Comparison of ENCODE assay signal across 7 mouse cellular contexts in genomic region chr14:73509765-73510423, GRCm38 (mm10). TPM values are rescaled to one million over a fixed set of nuclear protein-coding genes. Genes with fewer than 3 reads are reported as not detected.
DNase-seq lines count a peak whose midpoint lies in the region; ATAC-seq and TF ChIP-seq lines count a peak whose summit lies in the region.

TSS of gene Med4 (plus strand) at chr14:73510025.

- under 1% methylated on average over 41 of the region's 41 CpGs for WGBS in embryonic facial prominence, embryonic 10.5 days
- WGBS in intestine, postnatal 0 days: under 1% methylated on average over 41 of the region's 41 CpGs
- WGBS in midbrain, embryonic 12.5 days: under 1% methylated on average over 41 of the region's 41 CpGs
- under 1% methylated on average over 41 of the region's 41 CpGs for WGBS in small intestine, adult 2 months

- H3K9ac ChIP-seq in intestine, postnatal 0 days (ENCODE audit: low read depth, low read length): peak within 1 kb of the TSS; percentile 83
- H3K9ac ChIP-seq in midbrain, embryonic 12.5 days (replicated peaks): peak within 1 kb of the TSS; percentile 91

- peak within 1 kb of the TSS; percentile 81 for H3K4me2 ChIP-seq in intestine, postnatal 0 days (replicated peaks; ENCODE audit: low read depth)
- peak within 1 kb of the TSS; percentile 81 for H3K4me2 ChIP-seq in midbrain, embryonic 12.5 days (replicated peaks)

- ATAC-seq in intestine, postnatal 0 days: peak; percentile 90
- peak; percentile 96 for ATAC-seq in midbrain, embryonic 12.5 days (ENCODE audit: low FRiP score, low read depth)

- peak; percentile 97 for DNase-seq in adrenal gland, postnatal 10 days
- peak; percentile 95 for DNase-seq in embryonic facial prominence, embryonic 10.5 days (ENCODE audit: low spot score)
- no peak for DNase-seq in gonadal fat pad, adult 2 months (ENCODE audit: low read depth)
- peak; percentile 96 for DNase-seq in left cerebral cortex, postnatal 4 days

- H3K9me3 ChIP-seq in embryonic facial prominence, embryonic 10.5 days: no peaks in the 10 kb centered on the region
- H3K9me3 ChIP-seq in intestine, postnatal 0 days (ENCODE audit: control insufficient read depth): no peaks in the 10 kb centered on the region
- no peaks in the 10 kb centered on the region for H3K9me3 ChIP-seq in midbrain, embryonic 12.5 days

- TF ChIP-seq CTCF in intestine, postnatal 0 days (IDR thresholded peaks at IDR 0.05; ENCODE audit: low read depth): peak; percentile 100
- TF ChIP-seq CTCF in small intestine, adult 2 months (IDR thresholded peaks at IDR 0.05; ENCODE audit: extremely low read depth, insufficient read length, insufficient replicate concordance, low read depth, low read length): peak; percentile 100

- H3K4me1 ChIP-seq in embryonic facial prominence, embryonic 10.5 days: peaks cover 9% of the 10 kb centered on the region
- H3K4me1 ChIP-seq in intestine, postnatal 0 days (replicated peaks; ENCODE audit: control insufficient read depth, insufficient read depth, low read length): no peaks in the 10 kb centered on the region
- peaks cover 13% of the 10 kb centered on the region for H3K4me1 ChIP-seq in midbrain, embryonic 12.5 days
- peaks cover 5% of the 10 kb centered on the region; the same call in 1 of the 2 replicates for H3K4me1 ChIP-seq in small intestine, adult 2 months (ENCODE audit: control insufficient read depth, insufficient read depth, insufficient read length, low read length)

- intact Hi-C loops in left cerebral cortex, postnatal 4 days (cut with DNase I): no loop called here

- peak within 1 kb of the TSS; percentile 73 for H3K4me3 ChIP-seq in embryonic facial prominence, embryonic 10.5 days
- H3K4me3 ChIP-seq in intestine, postnatal 0 days (ENCODE audit: low read depth, low read length): peak within 1 kb of the TSS; percentile 92
- H3K4me3 ChIP-seq in midbrain, embryonic 12.5 days: peak within 1 kb of the TSS; percentile 92
- H3K4me3 ChIP-seq in small intestine, adult 2 months (ENCODE audit: low read depth, low read length): peak within 1 kb of the TSS; percentile 86

- TF ChIP-seq POLR2A in small intestine, adult 2 months (IDR thresholded peaks at IDR 0.05; ENCODE audit: low read depth, low read length): peak; percentile 80

- peak within 1 kb of the TSS; percentile 89 for H3K27ac ChIP-seq in embryonic facial prominence, embryonic 10.5 days (replicated peaks)
- peak within 1 kb of the TSS; percentile 4; the same call in 1 of the 2 replicates for H3K27ac ChIP-seq in intestine, postnatal 0 days (ENCODE audit: low read depth, low read length)
- no peak within 1 kb of the TSS for H3K27ac ChIP-seq in midbrain, embryonic 12.5 days (replicated peaks)
- no peak within 1 kb of the TSS for H3K27ac ChIP-seq in small intestine, adult 2 months (ENCODE audit: insufficient read depth, low read depth, low read length)

- peaks cover 27% of the 10 kb centered on the region for H3K36me3 ChIP-seq in embryonic facial prominence, embryonic 10.5 days (replicated peaks)
- peaks cover 5% of the 10 kb centered on the region; the same call in 1 of the 2 replicates for H3K36me3 ChIP-seq in intestine, postnatal 0 days (ENCODE audit: control insufficient read depth, insufficient read depth)
- H3K36me3 ChIP-seq in midbrain, embryonic 12.5 days: peaks cover 20% of the 10 kb centered on the region
- H3K36me3 ChIP-seq in small intestine, adult 2 months (ENCODE audit: control insufficient read depth, insufficient read depth, low read length): peaks cover 6% of the 10 kb centered on the region; the same call in 1 of the 2 replicates

- no peaks in the 10 kb centered on the region for H3K27me3 ChIP-seq in embryonic facial prominence, embryonic 10.5 days (replicated peaks; ENCODE audit: low read depth, poor library complexity, severe bottlenecking)
- H3K27me3 ChIP-seq in intestine, postnatal 0 days (replicated peaks; ENCODE audit: control insufficient read depth, insufficient read depth, low read length): no peaks in the 10 kb centered on the region
- no peaks in the 10 kb centered on the region; the same call in 1 of the 2 replicates for H3K27me3 ChIP-seq in midbrain, embryonic 12.5 days
- H3K27me3 ChIP-seq in small intestine, adult 2 months (ENCODE audit: control insufficient read depth, insufficient read depth, low read length): no peaks in the 10 kb centered on the region

RNA-seq across cellular contexts. Expression of gene Med4, which starts in this region (rescaled TPM):
- 10 to 100 TPM; 25.1 to 32.8 TPM for total RNA-seq in adrenal gland, postnatal 10 days (2021)
- polyA plus RNA-seq in embryonic facial prominence, embryonic 10.5 days (2016; fragmentation: Nextera tagmentation; extraction: Ambion mirVana): 118 and 122 TPM in 2 replicates
- polyA plus RNA-seq in gonadal fat pad, adult 2 months (2012; rRNA removed): 19.9 and 20.1 TPM in 2 replicates
- 30.9 and 31.7 TPM in 2 replicates for polyA plus RNA-seq in intestine, postnatal 0 days (2015; fragmentation: Nextera tagmentation; extraction: Ambion mirVana)
- total RNA-seq in left cerebral cortex, postnatal 4 days (2021): 10 to 100 TPM; 34.9 to 43.6 TPM
- polyA plus RNA-seq in midbrain, embryonic 12.5 days (2016; fragmentation: Nextera tagmentation; extraction: Ambion mirVana): 87.6 and 93.7 TPM in 2 replicates
- 4.5 and 8.7 TPM in 2 replicates for polyA plus RNA-seq in small intestine, adult 2 months (2012; rRNA removed)

Comparison
In these comparisons a context has a peak if more than half of its experiments do, and no peak if none do; other contexts are left out.
1. H3K27ac ChIP-seq: peak in embryonic facial prominence, embryonic 10.5 days (single experiment) and intestine, postnatal 0 days (single experiment); none in midbrain, embryonic 12.5 days (single experiment) and small intestine, adult 2 months (single experiment).
2. Peak in every context shown above with its lines, with median percentiles within 50 percentile points of each other: H3K4me3 ChIP-seq.